Mouse (Mus musculus) adrenal gland, adult 18-20 months (tissue): Measurements from ENCODE around the gene Dus4l. TPM values are rescaled to one million over a fixed set of nuclear protein-coding genes. Genes with fewer than 3 reads are reported as not detected.
"Not testable (repeated sequence)": the region's sequence is repeated elsewhere in the genome, so short reads cannot be mapped to it uniquely, and the experiment has no call there.

Source experiments
- DNase-seq, 2 experiments: peaks; one replicate each; pipeline ENCODE4 v3.0.0; 2021 to 2022; ENCODE audit warnings: low spot score in 2 of 2
- long read RNA-seq, 2 experiments: library from polyadenylated mRNA; stranded (forward); transcript quantifications; one replicate each; pipeline ENCODE4 v2.0.0; 2021
- total RNA-seq, 2 experiments: library from RNA; stranded (reverse); gene quantifications; 1 replicate in 1 of 2; 2 replicates in 1 of 2; pipeline ENCODE4 v1.2.3; 2021

Gene Dus4l
- 1 to 10 TPM; 6.6 to 7.4 TPM for total RNA-seq
- long read RNA-seq, experiment 1, partial matches to known transcripts = 0 of 3 reads
- long read RNA-seq, experiment 1, other reads (novel, unspliced or antisense) = 2 of 3 reads
- long read RNA-seq, experiment 2 = 0 reads

GRCm38 (mm10) chr12:31654197-31654964 lies at the start of gene Dus4l, which contains the start of gene Cog5:
Dus4l (minus strand) TSS chr12:31654826.
Cog5 (plus strand) TSS chr12:31654869.
- peak; percentile 99 to 100 for DNase-seq

GRCm38 (mm10) chr12:31703904-31704303 lies 49.3 kb upstream of the Dus4l start:
- DNase-seq = no peak

GRCm38 (mm10) chr12:31701411-31701810 lies 46.8 kb upstream of the Dus4l start:
- DNase-seq = no peak

GRCm38 (mm10) chr12:31700623-31701347 lies 46.2 kb upstream of the Dus4l start:
- no peak for DNase-seq

DNA sequence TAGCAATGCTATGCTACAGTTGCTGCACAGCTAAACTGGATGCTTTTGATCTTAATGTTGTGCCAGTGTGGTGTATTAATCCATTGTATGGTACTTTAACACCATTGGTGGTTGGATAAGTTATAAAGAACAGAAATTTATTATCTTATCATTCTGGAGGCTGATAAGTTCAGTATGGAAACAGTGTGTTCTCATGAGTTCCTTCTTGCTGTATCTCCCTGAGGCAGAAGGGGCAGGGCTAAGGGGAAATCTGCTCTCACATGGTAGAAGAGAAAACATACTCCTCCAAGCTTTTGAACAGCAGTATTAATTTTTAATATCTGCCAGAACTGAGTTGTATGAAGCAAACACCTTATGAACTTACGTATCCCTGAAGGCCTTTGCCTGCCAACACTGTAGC lies 38.7 kb upstream of the Dus4l start:
- DNase-seq = no peak

DNA sequence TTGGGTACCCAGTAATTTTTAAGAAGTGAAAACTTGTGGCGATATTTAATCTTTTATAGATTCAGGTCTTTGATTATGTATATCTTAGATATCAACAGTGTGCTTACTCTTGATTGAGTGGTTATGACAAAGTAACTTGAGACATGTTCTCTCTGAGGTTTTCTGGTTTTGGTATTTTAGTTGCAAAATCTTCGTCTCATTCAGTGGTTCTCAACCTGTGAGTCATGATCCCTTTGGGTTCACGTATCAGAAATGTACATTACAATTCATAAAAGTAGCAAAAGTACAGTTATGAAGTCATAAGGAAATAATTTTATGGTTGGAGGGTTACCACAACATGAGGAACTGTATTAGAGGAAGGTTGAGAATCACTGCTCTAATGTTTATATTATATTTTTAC lies 32.1 kb upstream of the Dus4l start:
- no peak for DNase-seq

DNA sequence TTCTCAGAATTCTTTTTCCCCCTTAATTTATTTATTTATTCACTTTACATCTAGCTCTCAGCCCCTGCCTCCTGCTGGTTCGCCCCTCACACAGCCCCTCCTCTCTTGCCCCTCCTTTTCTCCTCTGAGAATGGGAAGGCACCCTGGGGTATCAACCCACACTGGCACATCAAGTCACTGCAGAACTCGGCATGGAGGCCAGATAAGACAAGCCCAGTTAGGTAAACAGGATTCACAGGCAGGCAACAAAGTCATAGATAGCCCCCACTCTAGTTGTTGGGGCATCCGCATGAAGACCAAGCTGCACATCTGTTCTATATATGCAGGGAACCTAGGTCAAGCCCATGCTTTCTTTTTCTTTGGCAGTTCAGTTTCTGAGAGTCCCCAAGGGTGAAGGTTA lies 12.6 kb upstream of the Dus4l start:
- no peak for DNase-seq

GRCm38 (mm10) chr12:31665999-31666398 lies 11.4 kb upstream of the Dus4l start:
- no peak for DNase-seq

DNA sequence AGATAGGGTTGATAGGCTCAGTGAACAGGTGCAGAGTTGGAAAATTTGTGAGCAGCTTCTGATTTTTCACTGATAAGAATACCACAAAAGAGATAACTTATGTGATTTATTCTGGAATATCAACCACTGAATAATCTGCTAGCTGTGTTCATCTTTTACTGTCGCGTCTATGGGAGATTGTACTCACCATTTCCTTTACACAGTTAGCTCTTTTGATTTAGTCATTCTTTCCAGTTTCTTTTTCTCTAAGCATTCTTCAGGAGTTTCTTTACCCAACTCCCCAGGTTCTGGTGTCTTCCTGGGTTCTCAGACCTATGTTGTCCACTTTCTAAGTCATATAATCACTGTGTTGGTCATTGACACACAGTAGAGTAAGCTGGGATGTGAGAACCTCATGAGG lies 2.2 kb upstream of the Dus4l start:
- DNase-seq = no peak

- no peak for DNase-seq
These were observed 395 bp upstream of the Dus4l start for GRCm38 (mm10) chr12:31654965-31655477.

DNA sequence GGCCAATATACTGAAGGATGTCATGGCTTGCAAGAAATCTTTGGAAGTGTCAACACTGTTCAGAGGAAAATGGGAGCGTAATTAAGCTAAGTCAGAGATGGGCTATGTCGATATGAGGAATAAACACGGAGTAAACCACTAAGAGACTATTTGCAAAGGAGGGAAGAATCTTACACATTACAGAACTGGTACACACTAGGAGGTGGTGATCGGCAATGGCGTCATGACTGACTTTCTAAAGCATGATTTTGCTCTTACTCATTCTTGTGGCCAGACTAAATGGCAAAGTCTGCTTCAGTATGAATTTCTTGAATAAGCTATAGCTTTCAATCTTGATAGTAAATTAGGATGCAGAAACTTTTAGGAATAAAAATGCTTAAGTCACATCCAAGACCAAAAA lies 1.0 kb downstream of the Dus4l start:
- no peak for DNase-seq

DNA sequence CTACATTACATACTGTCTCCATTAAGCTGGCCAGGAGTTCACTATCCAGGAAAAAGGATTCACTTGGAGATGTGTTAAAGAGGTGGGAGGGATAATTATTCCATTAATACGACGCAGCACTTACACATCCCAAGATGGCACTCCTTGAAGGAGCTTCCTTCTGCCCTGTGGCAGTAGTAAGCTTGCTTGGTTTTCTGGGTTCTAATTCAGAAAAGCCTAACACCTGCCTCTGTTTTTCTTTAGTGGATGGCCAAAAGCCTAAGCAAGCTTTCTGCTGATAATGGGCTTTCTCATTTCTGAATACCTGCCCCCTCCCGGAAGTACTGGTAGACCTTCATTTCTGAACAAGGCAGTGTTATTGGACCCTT lies 19.4 kb downstream of the Dus4l start:
- no peak for DNase-seq

DNA sequence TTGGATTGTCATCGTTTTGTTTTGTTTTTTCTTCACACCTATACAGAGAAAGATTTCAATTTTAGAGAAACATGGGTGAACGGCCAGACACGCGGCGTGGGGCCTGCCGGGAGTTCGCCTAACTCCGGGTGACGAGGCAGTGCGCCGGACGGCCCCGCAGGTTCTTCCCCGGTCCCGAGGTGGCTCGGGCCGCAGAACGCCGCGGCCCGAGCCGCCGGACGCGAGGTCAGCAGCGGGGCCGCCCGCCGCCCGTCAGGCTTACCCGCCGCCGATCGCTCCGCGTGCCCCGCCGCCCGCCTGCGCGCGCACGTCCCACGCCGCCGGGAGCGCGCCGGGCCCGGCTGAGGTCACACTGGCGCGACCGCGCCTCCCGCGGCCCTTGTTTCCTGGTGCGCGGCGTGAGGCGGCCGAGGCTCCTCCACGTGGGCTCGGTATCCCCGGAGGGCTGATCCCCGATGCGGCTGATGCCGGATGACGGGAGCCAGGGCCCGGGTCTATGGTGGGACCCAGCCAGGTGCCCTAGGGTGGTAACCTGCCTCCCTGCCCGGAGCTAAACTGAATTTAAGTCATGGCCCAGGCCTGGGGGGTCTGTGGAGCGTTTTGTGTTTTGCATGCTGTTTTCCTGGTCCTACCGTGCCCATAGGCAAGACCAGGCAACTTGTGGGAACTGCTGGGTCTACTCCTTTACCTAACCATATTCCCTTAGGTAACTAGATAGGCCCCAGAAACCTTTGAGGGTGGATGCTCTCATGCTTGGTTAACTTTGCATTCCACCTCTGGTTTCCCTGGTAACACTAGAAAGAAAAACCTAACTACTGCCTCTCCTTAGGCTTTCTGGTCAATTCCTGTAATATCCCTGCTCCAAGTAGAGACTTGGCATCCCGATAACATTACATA lies 20.0 kb downstream of the Dus4l start, which contains the start of gene Bcap29:
TSS of gene Bcap29 (minus strand) at position 316 of the 897 bp plus-strand sequence.
- peak; percentile 72 to 85 for DNase-seq

DNA sequence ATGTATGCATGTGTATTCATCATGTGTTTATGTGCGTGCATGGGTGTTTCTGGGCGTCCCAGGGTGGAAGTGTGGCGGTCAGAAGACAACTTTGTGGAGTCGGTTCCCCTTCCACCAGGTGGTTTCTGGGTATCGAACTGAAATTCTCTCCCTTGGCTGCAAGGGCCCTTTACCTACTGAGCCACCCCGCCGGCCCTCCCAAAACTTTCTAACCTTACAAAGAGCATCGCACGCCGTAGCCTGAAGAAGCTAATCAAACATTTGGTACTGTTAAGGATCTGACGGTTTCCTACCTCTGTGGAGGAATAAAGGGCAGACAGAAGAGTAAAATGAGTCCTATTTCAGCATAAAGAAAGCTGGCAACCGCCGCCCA lies 20.7 kb downstream of the Dus4l start:
- DNase-seq = peak in 1 of 2 experiments; percentile 23

DNA sequence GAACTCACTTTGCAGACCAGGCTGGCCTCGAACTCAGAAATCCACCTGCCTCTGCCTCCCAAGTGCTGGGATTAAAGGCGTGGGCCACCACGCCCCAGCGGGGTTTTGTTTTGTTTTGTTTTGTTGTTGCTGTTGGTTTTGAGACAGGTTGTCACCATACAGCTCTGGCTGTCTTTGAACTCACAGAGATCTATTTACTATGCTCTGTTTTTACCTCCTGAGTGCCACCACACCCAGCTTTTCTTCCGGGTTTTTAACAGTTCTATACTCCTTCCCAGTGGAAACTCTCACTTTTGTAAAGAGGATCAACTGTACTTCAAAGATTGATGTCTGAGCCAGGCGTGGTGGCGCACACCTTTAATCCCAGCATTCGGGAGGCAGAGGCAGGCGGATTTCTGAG lies 26.2 kb downstream of the Dus4l start:
- DNase-seq = not testable (repeated sequence)

GRCm38 (mm10) chr12:31625016-31625415 lies 29.6 kb downstream of the Dus4l start:
- no peak for DNase-seq

- no peak for DNase-seq
These were observed 34.5 kb downstream of the Dus4l start for GRCm38 (mm10) chr12:31620106-31620505.

- DNase-seq = no peak
These were observed 41.3 kb downstream of the Dus4l start for GRCm38 (mm10) chr12:31613353-31613752.

GRCm38 (mm10) chr12:31608138-31608537 lies 46.5 kb downstream of the Dus4l start:
- no peak for DNase-seq

DNA sequence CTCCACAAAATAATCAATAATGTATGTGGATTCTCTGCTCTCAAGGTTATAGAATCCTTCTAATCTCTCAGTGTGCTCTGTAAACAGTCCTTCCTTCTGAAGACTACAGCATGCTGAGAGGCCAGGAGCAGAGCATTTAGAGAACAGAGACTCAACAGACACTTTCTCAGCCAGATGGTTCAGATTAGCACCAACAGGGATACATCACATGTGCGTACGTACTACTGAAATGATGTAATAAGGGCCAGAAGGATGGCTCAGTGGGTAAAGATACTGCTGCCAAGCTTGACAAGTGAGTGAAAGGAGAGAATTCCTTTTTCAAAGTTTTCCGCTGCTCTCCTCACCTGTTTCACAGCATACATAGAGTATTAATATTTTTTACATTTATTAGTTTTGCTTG lies 49.7 kb downstream of the Dus4l start:
- no peak for DNase-seq

- DNase-seq = no peak
These were observed 51.0 kb downstream of the Dus4l start for GRCm38 (mm10) chr12:31603586-31603985.
